Mouse (Mus musculus) right cerebral cortex, postnatal 10 days (tissue): Measurements from ENCODE around the gene Zbtb6.

Experiments used
- DNase-seq, 2 experiments: peaks; one replicate each; pipeline ENCODE4 v3.0.0; 2021; ENCODE audit warnings: low spot score in 2 of 2

Zbtb6 gene

DNA sequence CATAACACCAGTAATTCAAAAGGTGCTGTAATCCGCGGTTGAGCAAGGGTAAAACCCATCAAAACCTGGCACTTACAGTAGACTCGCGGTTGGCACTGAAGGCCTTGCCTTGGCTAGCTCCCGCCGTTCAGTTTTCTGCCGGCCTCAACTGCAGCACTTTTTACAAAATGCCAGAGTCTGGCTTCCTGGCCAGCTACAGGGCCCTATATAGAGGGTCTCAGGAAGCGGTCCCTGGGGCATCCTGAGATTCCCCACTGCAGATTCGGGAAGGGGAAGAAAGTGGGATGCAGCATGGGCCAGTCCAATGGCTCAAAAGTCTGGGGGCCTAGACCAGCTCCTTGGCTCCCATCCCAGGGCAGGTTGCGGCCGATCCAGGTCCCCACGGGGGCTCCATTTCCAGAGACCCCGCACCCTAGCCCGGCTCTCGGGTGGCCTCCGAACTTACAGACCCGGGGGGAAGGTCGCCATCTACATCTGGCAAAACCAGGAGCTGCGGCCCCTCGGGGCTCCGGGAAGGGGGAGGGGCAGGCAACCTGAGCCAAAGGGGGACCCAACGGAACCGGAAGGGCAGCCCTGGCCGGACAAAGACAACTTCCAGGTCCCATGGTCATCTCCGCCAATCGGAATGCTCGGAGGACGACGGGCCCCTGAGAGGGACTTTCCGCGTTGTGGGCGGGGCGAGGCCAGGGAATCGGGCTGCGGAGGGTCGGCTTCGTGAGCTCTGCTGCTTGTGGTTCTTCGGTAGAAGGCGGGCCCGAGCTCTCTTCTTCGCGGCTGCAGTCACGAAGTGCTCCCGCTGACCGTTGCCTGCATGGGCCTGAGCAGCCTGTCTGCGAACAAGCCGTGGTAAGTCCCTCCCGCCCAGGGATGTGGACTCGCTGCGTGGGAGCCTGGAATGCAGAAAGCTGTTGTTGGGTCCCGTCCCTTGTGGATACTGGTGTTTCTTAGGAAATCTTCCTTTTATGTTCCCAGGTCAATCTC is at the start of gene Zbtb6, which contains the start of the genes Zbtb26 and Rabgap1:
Gene Zbtb6, minus strand, starts transcription at position 561 of the 981 bp plus-strand sequence.
Gene Zbtb26, minus strand, starts transcription at position 525 of the 981 bp plus-strand sequence.
Gene Rabgap1, plus strand, starts transcription at position 669 of the 981 bp plus-strand sequence.
- peak; percentile 98 for DNase-seq

DNA sequence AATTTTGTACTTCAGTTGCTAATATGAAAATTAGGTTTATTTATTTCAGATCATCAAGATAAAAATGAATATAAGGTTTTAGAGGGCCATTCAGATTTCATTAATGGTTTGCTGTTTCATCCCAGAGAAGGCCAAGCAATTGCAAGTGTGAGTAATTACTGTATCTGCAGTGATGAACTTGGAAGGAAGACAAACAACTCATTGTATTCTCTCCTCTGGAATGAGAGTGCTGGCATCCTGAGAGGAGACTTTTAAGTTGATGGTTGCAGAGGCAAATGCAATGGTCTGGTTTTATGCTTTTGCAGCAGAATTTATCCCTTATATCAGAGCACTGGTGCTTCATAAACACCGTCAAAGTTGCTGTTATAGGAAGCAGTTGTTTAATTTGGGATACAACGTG is 46.0 kb upstream of the Zbtb6 start:
- no peak for DNase-seq

DNA sequence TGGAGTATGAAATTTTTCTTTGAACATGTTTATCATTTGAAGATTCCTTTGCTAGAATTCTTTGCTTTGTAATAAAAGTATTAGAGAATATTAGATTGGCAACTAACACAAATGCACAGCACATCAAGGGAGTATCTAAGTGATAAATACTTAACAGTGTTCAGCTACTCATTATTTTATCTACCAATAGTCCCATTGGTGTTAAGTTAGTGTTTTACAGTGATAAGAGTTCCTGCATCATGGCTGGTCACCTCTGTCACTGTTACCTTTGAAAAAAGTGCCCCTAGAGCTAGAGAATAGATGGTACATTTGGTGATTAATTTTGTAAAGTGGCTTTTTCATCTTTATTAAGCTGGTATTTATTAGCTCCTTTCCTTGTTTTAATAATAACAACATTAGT is 43.4 kb upstream of the Zbtb6 start:
- no peak for DNase-seq

DNA sequence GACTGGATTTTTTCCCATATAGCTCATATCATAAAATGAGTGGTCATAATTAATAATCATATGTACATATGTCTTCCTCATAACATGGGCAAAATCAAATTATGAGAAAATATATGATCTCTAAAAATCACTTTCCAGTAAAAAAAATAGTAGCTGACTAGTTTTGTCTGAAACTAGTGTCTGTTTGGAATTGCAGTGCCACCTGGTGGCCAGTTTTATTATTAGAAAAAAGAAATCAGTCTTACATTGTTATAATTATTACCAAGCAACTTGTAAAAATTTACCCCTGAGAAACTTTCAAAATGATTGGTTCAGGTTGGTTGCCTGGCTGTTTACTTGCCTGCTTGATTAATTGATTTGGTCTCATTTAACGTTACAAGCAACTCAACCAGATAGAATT is 42.4 kb upstream of the Zbtb6 start:
- no peak for DNase-seq

DNA sequence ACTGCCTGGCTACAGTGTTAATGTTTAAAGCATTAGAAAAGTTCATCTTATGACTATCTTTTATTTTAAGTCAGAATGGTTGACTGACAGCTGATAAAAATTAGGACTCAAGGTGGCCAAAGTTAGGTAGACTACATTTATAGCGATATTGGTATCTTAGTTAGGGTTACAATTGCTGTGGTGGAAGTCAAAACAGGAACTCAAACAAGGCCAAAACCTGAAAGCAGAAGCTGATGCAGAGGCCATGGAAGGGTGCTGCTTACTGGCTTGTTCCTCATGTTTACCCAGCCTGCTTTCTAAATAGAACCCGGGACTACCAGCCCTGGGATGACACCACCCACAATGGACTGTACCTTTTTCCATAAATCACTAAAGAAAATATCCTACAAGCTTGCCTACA is 41.2 kb upstream of the Zbtb6 start:
- DNase-seq, result no peak

DNA sequence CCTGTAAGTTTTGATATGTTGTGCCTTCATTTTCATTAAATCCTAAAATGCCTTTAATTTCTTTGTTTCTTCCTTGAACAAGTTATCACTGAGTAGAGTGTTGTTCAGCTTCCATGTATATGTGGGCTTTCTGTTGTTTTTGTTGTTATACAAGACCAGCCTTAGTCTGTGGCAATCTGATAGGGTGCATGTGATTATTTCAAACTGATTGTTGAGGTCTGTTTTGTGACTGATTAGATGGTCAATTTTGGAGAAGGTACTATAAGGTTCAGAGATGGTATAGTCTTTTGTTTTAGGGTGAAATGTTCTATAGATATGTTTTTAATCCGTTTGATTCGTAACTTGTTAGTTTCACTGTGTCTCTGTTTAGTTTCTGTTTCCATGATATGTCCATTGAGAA is 37.1 kb upstream of the Zbtb6 start:
- no peak for DNase-seq

DNA sequence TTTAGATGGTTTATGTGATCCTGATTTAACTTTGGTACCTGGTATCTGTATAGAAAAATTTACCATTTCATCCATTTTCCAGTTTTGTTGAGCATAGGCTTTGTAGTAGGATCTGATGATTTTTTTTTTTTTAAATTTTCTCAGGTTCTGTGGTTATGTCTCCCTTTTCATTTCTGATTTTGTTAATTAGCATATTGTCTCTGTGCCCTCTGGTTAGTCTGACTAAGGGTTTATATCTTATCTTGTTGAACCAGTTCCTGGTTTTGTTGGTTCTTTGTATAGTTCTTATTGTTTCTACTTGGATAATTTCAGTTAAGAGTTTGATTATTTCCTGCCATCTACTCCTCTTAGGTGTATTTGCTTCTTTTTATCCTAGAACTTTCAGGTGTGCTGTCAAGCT is 36.6 kb upstream of the Zbtb6 start:
- no peak for DNase-seq

DNA sequence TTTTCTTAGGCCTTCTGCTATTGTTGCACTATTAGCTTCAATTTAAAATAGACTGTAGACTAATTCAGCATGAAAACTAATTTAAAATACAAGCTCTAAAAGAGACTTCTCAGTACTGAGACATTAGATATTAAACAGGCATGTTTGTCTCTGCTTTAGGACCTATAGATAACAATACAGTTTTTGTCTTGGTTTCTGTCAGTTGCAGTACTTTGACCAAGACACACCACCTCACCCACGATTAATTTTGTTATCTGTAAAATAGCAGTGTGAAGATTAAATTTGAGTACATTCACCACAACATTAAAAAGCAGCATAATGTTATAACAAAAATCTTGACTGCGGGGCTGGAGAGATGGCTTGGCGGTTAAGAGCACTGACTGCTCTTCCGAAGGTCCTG is 23.3 kb upstream of the Zbtb6 start:
- no peak for DNase-seq

DNA sequence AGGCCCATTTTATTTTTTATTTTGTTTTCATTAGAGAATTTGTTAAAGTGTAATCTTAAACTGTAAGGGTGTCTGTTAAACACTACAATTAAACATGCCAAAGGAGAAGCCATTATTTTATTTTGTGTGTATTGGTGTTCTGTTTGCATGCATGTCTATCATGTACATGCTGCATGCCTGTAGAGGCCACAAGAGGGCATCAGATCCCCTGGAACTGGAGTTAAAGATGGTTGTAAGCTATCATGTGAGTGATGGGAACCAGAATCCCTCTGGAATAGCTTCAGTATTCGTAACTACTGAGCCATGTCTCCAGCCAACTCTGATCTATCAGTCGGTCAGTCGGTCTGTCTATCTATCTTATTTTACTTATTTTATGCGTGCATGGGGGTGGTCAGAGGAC is 17.7 kb upstream of the Zbtb6 start:
- no peak for DNase-seq

DNA sequence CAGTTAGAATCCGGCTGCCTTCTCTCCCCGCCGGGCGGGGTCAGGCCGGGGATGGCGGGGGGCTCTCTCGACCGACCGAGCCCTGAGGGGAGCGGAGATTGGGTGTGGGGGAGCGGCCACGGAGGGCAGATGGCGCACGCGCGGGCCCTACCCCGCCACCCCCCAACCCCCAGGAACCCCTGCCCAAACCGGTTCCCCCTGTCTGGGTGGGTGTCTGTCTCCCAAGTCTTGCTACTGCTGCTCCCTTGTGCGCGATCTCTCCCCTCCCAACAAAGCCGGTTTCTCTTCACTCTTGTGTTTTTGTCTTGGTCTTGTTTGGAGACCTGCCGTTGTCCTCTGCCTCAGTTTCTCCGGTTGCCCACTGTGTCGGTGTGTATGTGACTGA is 9.4 kb upstream of the Zbtb6 start:
- DNase-seq, result peak in 1 of 2 experiments; percentile 53

DNA sequence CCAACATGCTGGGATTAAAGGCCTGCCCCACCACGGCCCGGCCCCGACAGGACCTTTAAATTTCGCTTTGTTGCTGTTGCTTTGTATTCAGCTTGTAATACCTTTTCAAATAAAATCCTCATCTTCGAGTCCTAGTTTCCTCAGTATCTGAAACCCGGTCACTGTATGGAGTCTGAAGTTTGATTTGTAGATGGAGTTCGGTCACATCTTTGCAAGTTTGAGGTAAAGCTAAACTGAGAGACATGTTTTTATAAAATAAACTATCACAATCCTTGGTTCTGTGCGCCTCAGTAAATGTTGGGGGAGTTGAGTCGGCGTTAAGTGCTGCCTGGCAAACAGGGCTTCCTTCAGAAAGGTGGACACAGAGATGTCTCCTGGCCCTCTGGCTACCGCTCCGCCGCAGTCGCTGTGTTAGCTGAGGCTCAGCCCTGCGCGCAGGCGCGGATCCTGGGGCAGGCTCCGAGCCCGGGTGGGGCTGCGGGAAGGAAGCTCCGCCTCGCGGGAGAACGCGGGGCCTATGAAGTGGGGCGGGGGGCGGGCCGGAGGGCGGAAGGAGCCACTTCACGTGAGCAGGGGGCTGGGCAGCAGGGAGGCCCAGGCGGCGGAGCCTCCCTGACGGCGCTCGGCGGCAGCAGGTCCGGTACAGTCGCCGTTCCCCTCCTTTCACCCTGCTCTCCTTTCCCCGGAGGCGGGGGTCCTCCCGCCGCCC is 8.8 kb upstream of the Zbtb6 start:
- DNase-seq, result peak; percentile 94 to 96

DNA sequence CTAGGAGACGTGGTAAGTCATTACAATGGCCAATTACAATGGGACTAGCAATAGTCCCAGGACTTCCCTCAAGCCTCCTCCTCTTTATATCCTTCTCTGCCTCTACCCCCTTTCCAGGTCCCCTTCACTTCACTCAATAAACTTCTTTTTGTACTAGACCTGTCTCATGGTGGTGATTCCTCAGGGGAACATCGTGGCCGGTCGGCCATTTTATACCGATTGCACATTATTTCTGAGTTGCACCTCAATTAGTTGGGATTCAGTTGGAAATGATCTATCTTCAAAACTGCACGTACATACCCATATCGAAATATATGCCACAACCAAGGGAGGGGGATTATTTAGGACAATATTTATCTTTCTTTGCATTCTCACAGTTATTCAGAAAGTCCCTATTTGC is 11.4 kb downstream of the Zbtb6 start:
- no peak for DNase-seq

DNA sequence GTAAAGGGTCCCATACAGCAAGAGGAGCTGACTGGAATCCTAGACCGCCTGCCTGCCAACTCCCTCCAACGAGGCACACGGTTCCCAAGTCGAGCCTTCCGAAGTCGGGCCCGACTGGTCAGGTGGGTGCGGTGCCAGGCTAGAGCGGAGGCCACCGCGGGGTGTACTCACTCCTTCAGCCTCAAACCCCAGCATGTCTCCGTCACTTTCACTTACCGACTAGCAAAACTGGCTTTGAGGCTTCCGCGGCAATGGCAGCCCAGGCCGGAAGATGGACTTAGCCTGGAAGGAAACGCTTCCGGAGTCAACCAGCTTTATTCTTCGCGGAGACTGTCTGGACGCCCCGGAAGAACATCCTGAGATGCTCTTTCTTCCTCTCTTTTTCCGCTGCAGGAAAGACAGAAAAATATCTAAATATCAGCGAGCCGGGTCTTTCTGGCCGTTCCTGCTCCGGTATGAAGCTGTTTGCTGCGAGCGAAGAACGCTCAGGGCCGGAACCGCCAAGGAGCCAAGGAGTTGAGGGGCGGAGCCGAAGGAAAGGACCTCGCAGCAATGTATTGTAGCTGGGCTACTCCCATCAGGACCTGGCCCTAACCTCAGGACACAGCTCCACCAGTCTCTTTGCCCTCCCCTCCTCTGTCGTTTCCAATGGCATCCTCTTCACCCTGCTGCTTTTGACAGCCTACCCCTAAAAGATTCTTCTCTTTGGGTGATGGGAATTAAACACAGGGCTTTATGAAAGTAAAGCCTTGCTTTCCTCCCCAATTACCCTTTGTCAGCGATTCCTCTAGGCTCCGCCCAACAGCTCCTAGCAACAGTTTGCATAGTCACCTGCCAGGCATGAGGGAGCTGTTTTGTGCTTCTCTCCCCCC is 12.1 kb downstream of the Zbtb6 start:
- DNase-seq, result peak; percentile 92 to 95

DNA sequence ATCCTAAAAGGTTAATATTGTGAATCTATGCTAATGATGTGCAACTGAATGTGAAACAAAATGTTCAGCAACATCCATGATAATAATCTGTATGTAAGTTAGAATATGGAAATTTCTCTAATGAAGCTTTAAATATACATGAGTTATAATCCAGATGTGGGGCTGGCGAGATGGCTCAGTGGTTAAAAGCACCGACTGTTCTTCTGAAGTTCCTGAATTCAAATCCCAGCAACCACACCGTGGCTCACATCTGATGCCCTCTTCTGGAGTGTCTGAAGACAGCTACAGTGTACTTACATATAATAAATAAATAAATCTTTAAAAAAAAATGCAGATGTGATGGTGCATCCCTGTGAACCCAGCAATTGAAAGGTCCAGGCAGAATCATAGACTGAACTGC is 19.3 kb downstream of the Zbtb6 start:
- DNase-seq, result no peak

DNA sequence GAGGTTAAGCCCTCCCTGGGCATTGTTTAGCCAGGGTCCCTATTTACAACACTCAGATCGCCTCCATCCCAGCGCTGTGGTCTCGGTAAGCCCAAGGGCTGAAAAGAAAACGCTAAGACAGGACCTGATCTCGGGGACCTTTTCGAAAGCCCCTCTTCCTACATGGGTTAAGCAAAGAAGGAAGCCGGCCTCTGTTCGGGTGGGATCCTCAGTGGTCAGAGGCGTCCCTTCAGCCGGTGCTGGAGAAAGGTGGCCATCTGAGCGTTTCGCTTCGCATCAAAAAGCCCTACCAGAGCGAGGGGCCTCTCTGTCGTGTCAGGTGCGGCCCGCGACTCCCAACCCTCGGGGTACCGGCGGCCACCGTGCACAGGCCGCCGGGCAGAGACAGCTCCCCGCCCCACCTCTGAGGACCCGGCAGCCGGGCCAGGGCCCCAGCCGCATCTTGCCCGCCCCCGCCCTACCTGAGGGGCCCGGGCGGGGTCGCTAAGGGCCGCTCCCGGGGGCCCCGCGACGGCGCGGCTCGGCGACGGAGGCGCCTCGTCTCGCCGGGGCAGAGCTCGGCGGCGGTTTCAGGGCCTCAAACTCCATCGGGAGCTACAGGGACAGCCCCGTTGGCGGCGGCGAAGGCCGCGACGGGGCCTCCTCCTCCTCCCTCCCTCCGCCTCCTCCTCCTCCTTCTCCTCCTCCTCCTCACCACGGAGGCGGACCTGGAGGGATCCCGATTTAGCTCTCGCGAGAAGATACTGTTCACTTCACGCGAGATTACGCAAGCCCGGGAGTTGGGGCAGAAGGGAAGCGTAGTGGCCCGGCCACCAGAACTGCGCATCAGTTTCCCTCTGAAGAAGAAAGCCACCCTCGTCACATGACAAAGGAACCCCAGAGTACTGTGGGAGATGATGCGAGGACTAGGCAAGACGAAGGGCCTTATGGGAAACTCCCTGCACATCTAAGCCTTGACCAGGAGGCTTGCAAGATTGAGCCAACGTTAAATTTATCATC is 20.4 kb downstream of the Zbtb6 start, which contains the start of gene Rc3h2:
Gene Rc3h2, minus strand, starts transcription at position 598 of the 999 bp plus-strand sequence.
- peak; percentile 98 for DNase-seq

DNA sequence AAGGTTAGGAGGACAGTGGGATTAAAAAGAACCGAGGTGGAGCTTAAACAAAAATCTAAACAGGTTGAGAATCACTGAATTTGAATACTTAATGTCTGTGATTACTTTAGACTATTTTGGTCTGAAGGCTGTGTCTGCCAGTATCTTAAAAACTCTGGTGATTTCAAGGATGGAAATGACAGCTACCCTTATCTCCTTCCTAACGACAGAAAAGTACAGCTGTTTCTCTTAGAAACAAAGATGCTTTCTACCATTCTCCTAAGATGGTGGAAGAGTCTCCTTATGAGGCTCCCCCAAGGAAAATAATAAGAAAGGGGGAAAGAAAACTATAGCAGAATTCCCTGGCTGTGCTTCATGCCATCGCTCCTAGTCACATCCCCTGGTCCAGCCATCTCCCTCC is 21.1 kb downstream of the Zbtb6 start:
- DNase-seq, result no peak

DNA sequence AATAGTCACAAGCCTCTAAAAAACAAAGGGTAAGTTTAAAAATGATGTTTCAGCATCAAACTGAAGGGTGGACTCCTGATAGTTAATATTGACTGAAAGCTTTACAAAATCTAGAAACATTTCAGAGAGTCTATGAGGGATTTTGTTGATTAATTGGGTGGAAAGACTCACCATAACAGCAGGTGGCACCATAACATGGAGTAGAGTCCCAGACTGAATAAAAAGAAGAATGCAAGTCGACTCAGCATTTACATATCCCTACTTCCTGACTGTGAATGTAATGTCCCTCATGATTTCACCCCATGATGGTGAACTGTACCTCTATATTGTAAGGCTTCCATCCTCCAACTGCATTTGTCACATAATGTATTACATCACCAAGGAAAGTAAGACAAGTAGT is 47.4 kb downstream of the Zbtb6 start:
- DNase-seq, result no peak

DNA sequence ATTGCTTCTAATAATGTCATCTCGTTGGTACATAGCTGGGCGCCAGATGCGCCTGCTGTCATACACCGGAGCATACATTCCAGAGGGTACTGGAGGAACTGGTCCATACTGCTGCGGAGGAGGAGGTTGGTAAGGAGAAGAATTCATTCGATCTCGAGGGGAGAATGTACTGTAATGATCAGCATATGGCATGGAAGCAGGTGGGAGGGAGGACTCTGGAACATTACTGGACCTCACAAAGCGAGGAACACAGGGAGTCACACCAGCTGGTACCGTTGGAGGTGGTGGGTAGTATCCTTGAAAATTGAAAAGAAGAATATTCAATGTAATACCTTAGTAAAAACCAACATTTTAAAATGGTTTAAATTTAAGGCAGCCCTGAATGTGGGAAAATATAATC is 60.0 kb downstream of the Zbtb6 start:
- DNase-seq, result no peak

DNA sequence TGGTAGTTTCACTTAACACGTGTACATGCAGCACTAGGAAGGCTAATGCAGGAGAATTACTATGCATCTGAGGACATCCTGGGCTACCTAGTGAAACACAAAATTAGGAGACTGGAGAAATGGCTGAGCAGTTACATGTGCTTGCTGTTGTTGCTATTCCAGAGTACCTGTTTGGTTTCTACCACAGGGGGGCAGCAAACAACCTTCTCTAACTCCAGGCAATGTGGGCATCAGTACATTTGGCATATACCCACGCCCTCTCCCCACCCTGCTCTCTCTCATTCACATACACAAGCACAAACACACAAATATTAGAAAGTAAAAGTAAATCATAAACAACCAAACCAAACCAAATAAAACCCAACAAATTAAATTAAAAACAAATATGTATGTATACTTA is 62.8 kb downstream of the Zbtb6 start:
- peak; percentile 63 to 66 for DNase-seq

DNA sequence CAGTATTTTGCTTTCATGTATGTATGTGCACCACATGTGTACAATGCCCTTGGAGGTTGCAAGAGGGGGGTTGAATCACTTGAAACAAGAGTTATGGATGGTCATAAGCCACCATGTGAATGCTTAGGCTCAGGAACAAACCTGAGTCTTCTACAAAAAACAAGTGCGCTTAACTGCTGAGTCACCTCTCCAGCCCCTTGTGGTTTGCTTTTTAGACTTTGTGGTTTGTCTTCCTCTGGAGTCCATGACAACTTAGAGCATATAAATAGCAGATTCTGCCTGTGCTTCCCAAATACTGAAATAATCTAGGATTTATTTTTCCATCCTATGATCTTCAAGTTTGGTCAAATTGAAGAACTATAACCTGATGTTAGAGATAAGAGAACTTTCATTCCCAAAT is 67.0 kb downstream of the Zbtb6 start:
- DNase-seq, result no peak
